7 mouse cellular contexts compared by ENCODE assay signal in the genomic region with DNA sequence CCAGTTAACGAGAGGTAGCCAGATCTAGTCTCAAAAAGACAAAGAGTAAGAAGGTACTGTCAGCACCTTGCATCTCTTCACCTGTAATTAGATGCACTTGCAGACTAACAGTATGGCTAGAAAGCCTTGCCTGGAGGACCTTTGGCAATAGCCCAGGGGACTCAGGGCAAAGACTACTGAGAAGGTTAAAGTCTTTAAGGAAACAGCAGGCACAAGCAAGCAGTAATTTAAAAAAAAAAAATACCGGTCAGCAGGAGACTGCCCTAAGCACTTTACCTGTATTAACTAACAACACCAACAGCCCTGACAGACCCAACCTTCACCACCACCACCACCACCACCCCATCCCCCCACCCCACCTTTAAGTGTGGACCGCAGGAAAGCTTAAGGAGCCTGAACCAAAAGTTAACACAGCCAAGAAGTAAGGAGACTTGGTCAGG. TPM values are rescaled to one million over a fixed set of nuclear protein-coding genes. Genes with fewer than 3 reads are reported as not detected.
DNase-seq lines count a peak whose midpoint lies in the region; ATAC-seq lines count a peak whose summit lies in the region.
"Not testable (repeated sequence)": the region's sequence is repeated elsewhere in the genome, so short reads cannot be mapped to it uniquely, and the experiment has no call there.

A gene (plus strand): TSS at position 390 of the 440 bp plus-strand sequence.

- H3K9me3 ChIP-seq in embryonic facial prominence, embryonic 10.5 days; forebrain, embryonic 16.5 days (ENCODE audit: control insufficient read depth, low read length); hindbrain, embryonic 12.5 days (replicated peaks); limb, embryonic 13.5 days; lung, embryonic 16.5 days (ENCODE audit: control insufficient read depth, low read length); neural tube, embryonic 12.5 days: not testable (repeated sequence)

- peak within 1 kb of the TSS; percentile 91 for H3K4me3 ChIP-seq in embryonic facial prominence, embryonic 10.5 days
- H3K4me3 ChIP-seq in forebrain, embryonic 16.5 days (replicated peaks; ENCODE audit: low read length): peak within 1 kb of the TSS; percentile 88
- peak within 1 kb of the TSS; percentile 76 for H3K4me3 ChIP-seq in hindbrain, embryonic 12.5 days
- peak within 1 kb of the TSS; percentile 94 for H3K4me3 ChIP-seq in limb, embryonic 13.5 days
- H3K4me3 ChIP-seq in lung, embryonic 16.5 days (ENCODE audit: low read length): peak within 1 kb of the TSS; percentile 87
- H3K4me3 ChIP-seq in neural tube, embryonic 12.5 days: peak within 1 kb of the TSS; percentile 83

- not testable (repeated sequence) for H3K36me3 ChIP-seq in embryonic facial prominence, embryonic 10.5 days (replicated peaks); forebrain, embryonic 16.5 days (ENCODE audit: control insufficient read depth, insufficient read depth); hindbrain, embryonic 12.5 days; limb, embryonic 13.5 days; lung, embryonic 16.5 days (ENCODE audit: control insufficient read depth, insufficient read depth, low read length); neural tube, embryonic 12.5 days

- WGBS in embryonic facial prominence, embryonic 10.5 days: 28% methylated on average over 3 of the region's 3 CpGs
- 23% methylated on average over 3 of the region's 3 CpGs for WGBS in forebrain, embryonic 16.5 days
- WGBS in hindbrain, embryonic 12.5 days: 25% methylated on average over 3 of the region's 3 CpGs
- WGBS in limb, embryonic 13.5 days: 28% methylated on average over 3 of the region's 3 CpGs
- WGBS in lung, embryonic 16.5 days: 22% methylated on average over 3 of the region's 3 CpGs
- WGBS in neural tube, embryonic 12.5 days: 35% methylated on average over 3 of the region's 3 CpGs

- H3K4me1 ChIP-seq in embryonic facial prominence, embryonic 10.5 days: peaks cover 53% of the 10 kb centered on the region
- peaks cover 27% of the 10 kb centered on the region for H3K4me1 ChIP-seq in forebrain, embryonic 16.5 days (replicated peaks; ENCODE audit: control insufficient read depth, insufficient read depth, low read length)
- H3K4me1 ChIP-seq in hindbrain, embryonic 12.5 days: peaks cover 39% of the 10 kb centered on the region
- peaks cover 56% of the 10 kb centered on the region for H3K4me1 ChIP-seq in limb, embryonic 13.5 days
- peaks cover 16% of the 10 kb centered on the region for H3K4me1 ChIP-seq in lung, embryonic 16.5 days (replicated peaks; ENCODE audit: control insufficient read depth, insufficient read depth, low read length)
- H3K4me1 ChIP-seq in neural tube, embryonic 12.5 days: peaks cover 25% of the 10 kb centered on the region

- H3K27me3 ChIP-seq in embryonic facial prominence, embryonic 10.5 days (replicated peaks; ENCODE audit: low read depth, poor library complexity, severe bottlenecking): peaks cover 34% of the 10 kb centered on the region
- peaks cover 27% of the 10 kb centered on the region for H3K27me3 ChIP-seq in forebrain, embryonic 16.5 days (replicated peaks; ENCODE audit: control insufficient read depth, insufficient read depth, low read length)
- H3K27me3 ChIP-seq in hindbrain, embryonic 12.5 days: peaks cover 27% of the 10 kb centered on the region
- peaks cover 17% of the 10 kb centered on the region for H3K27me3 ChIP-seq in limb, embryonic 13.5 days
- H3K27me3 ChIP-seq in lung, embryonic 16.5 days (ENCODE audit: control insufficient read depth, insufficient read depth, low read depth, low read length): peaks cover 16% of the 10 kb centered on the region
- peaks cover 19% of the 10 kb centered on the region for H3K27me3 ChIP-seq in neural tube, embryonic 12.5 days (replicated peaks)

- DNase-seq in embryonic facial prominence, embryonic 10.5 days (ENCODE audit: low spot score): not testable (repeated sequence)
- peak; percentile 92 for DNase-seq in kidney, adult 9 months

- peak within 1 kb of the TSS; percentile 85 for H3K9ac ChIP-seq in forebrain, embryonic 16.5 days (replicated peaks; ENCODE audit: low read depth, low read length)
- H3K9ac ChIP-seq in hindbrain, embryonic 12.5 days: peak within 1 kb of the TSS; percentile 87
- peak within 1 kb of the TSS; percentile 95 for H3K9ac ChIP-seq in limb, embryonic 13.5 days
- H3K9ac ChIP-seq in lung, embryonic 16.5 days (ENCODE audit: low read length): peak within 1 kb of the TSS; percentile 84
- peak within 1 kb of the TSS; percentile 89 for H3K9ac ChIP-seq in neural tube, embryonic 12.5 days

- peak within 1 kb of the TSS; percentile 74 for H3K4me2 ChIP-seq in forebrain, embryonic 16.5 days (ENCODE audit: low read length)
- peak within 1 kb of the TSS; percentile 81 for H3K4me2 ChIP-seq in hindbrain, embryonic 12.5 days (replicated peaks)
- peak within 1 kb of the TSS; percentile 82 for H3K4me2 ChIP-seq in limb, embryonic 13.5 days (replicated peaks)
- peak within 1 kb of the TSS; percentile 92 for H3K4me2 ChIP-seq in lung, embryonic 16.5 days (ENCODE audit: low read depth, low read length)
- H3K4me2 ChIP-seq in neural tube, embryonic 12.5 days (replicated peaks): peak within 1 kb of the TSS; percentile 77

- H3K27ac ChIP-seq in embryonic facial prominence, embryonic 10.5 days (replicated peaks): peak within 1 kb of the TSS; percentile 90
- not testable (repeated sequence) for H3K27ac ChIP-seq in forebrain, embryonic 16.5 days (ENCODE audit: low read length); limb, embryonic 13.5 days; lung, embryonic 16.5 days (ENCODE audit: low read length); neural tube, embryonic 12.5 days
- H3K27ac ChIP-seq in hindbrain, embryonic 12.5 days: peak within 1 kb of the TSS; percentile 36; the same call in 1 of the 2 replicates

- not testable (repeated sequence) for ATAC-seq in forebrain, embryonic 16.5 days; hindbrain, embryonic 12.5 days (ENCODE audit: low FRiP score); limb, embryonic 13.5 days (ENCODE audit: low FRiP score, low read depth); lung, embryonic 16.5 days (ENCODE audit: low read depth); neural tube, embryonic 12.5 days (ENCODE audit: low FRiP score, low read depth)

RNA-seq across cellular contexts. Expression of the gene that starts here (rescaled TPM):
- 0.05 TPM in 1 of 2 replicates, not detected in the other for polyA plus RNA-seq in embryonic facial prominence, embryonic 10.5 days (2016; fragmentation: Nextera tagmentation; extraction: Ambion mirVana)
- polyA plus RNA-seq in forebrain, embryonic 16.5 days (2015; fragmentation: Nextera tagmentation; extraction: Ambion mirVana): 0.09 TPM in 2 replicates
- polyA plus RNA-seq in hindbrain, embryonic 12.5 days (2016; fragmentation: Nextera tagmentation; extraction: Ambion mirVana): 0.12 TPM in 1 of 2 replicates, not detected in the other
- 0.05 TPM in 1 of 2 replicates, not detected in the other for polyA plus RNA-seq in limb, embryonic 13.5 days (2015; fragmentation: Nextera tagmentation; extraction: Ambion mirVana)
- 0.06 and 0.19 TPM in 2 replicates for polyA plus RNA-seq in lung, embryonic 16.5 days (2015; fragmentation: Nextera tagmentation; extraction: Ambion mirVana)
- 0.13 and 0.18 TPM in 2 replicates for polyA plus RNA-seq in neural tube, embryonic 12.5 days (2016; fragmentation: Nextera tagmentation; extraction: Ambion mirVana)
